Mouse (Mus musculus) embryonic facial prominence, embryonic 11.5 days (tissue): ENCODE results near the gene Ttc23l. TPM values are rescaled to one million over a fixed set of nuclear protein-coding genes. Genes with fewer than 3 reads are reported as not detected.
"Not testable (repeated sequence)": the region's sequence is repeated elsewhere in the genome, so short reads cannot be mapped to it uniquely, and the experiment has no call there.

ENCODE experiments used
- ATAC-seq: fragments of 200-750 bp; cut with Nextera tagmentation; replicated peaks from 2 replicates; pipeline ENCODE4 v1.8.0; 2017; ENCODE audit warnings: low read depth; ENCODE audit not compliant: insufficient number of reproducible peaks, low FRiP score, low TSS enrichment
- DNase-seq: peaks from one replicate; pipeline ENCODE4 v3.0.0-alpha.2; 2015; ENCODE audit warnings: low spot score
- H3K27ac ChIP-seq: fragments of 300-500 bp; sonication (generic); replicated peaks from 2 replicates; pipeline ENCODE4 v1.5.1; 2014; ENCODE audit warnings: mild to moderate bottlenecking, low read depth, low read length, control low read depth
- H3K27me3 ChIP-seq: fragments of 300-500 bp; sonication (generic); 2 replicates; pipeline ENCODE4 v1.6.1; 2014; ENCODE audit warnings: mild to moderate bottlenecking, low read length, moderate library complexity, mixed read lengths; ENCODE audit not compliant: control insufficient read depth, insufficient read depth
- H3K36me3 ChIP-seq: fragments of 300-500 bp; sonication (generic); replicated peaks from 2 replicates; pipeline ENCODE4 v1.6.1; 2014; ENCODE audit warnings: low read depth, mild to moderate bottlenecking, low read length, moderate library complexity, mixed read lengths; ENCODE audit not compliant: control insufficient read depth, insufficient read depth
- H3K4me1 ChIP-seq: fragments of 300-500 bp; sonication (generic); 2 replicates; pipeline ENCODE4 v1.6.1; 2014; ENCODE audit warnings: low read length, mixed read lengths; ENCODE audit not compliant: control insufficient read depth, insufficient read depth
- H3K4me2 ChIP-seq: fragments of 300-500 bp; sonication (generic); 2 replicates; pipeline ENCODE4 v1.6.1; 2014; ENCODE audit warnings: low read depth, mild to moderate bottlenecking, control low read depth, low read length, moderate library complexity
- H3K4me3 ChIP-seq: fragments of 300-500 bp; sonication (generic); 2 replicates; pipeline ENCODE4 v1.5.1; 2014; ENCODE audit warnings: low read depth, low read length, control low read depth
- H3K9ac ChIP-seq: fragments of 300-500 bp; sonication (generic); replicated peaks from 2 replicates; pipeline ENCODE4 v1.6.1; 2014; ENCODE audit warnings: mild to moderate bottlenecking, control low read depth, low read length
- H3K9me3 ChIP-seq: fragments of 300-500 bp; sonication (generic); replicated peaks from 2 replicates; pipeline ENCODE4 v1.6.1; 2016; ENCODE audit warnings: mild to moderate bottlenecking, low read length, inconsistent platforms, mixed read lengths; ENCODE audit not compliant: control insufficient read depth
- WGBS: fragments of 180-500 bp; shearing (Covaris S2); extraction: QIAGEN DNeasy Blood & Tissue Kit; methylation state at CpG from one replicate; pipeline ENCODE4 v1.1.7; 2014; 5-methylcytosine and 5-hydroxymethylcytosine counted together
- polyA plus RNA-seq: library from polyadenylated mRNA; unstranded; fragments of >200 nt; fragmentation: Nextera tagmentation; extraction: Ambion mirVana; gene quantifications from 2 replicates; pipeline ENCODE4 v1.2.1, GENCODE M21; 2014

The Ttc23l gene
- polyA plus RNA-seq, 1 experiment from 2014 or later = not detected

DNA sequence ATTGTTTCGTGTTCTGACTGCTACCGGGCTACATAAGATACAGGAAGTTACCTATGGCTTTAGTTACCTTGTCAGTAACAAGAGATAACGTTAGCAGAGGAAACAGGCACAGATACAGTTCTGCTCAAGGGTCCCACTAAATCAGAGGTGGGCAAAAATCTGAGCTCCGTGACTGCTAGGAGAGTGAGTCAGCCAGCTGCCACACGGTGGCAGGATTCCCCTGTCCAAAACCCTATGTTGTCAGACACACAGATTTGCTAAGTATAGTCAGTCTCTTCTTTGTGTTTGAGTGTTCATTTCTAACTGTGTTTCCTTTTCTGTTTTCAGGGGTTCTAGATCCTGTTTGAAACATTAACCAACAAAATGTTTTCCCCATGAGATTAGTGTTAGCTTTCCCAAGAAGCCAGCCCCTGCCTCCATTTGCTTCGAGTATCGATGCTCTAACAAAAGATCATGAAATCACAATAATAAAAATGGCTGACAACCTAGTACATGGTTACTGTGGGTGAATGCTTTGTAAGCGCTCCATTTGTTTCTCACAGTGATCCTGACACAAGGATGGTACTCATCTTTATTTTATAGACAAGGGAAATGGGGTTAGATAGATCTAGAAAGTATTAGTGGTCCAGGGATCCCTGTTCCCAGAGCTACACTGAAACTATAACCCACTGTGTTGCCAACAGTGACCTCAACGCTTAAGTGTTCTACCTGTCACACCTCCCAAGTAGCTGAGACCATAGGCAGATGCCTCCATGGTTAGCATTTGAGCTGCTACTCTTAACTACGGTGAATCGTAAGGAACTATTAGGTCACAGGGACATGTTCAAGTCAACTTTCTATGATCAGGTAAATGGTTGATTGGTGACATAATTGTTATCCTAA lies 57.4 kb downstream of the Ttc23l start:
- Histone ChIP-seq H3K9me3 (no peaks in the 10 kb centered on the region), H3K4me1 (no peaks in the 10 kb centered on the region), H3K9ac (no peak overlapping the region), H3K27me3 (no peaks in the 10 kb centered on the region), H3K4me3 (no peak overlapping the region), H3K4me2 (no peak overlapping the region), H3K27ac (no peak overlapping the region), H3K36me3 (no peaks in the 10 kb centered on the region)
- ATAC-seq (0 out of 2 replicates have a peak, but pooled peaks have one; percentile 75), DNase-seq (peak; percentile 82)
- 56% methylated on average over 11 of the region's 11 CpGs for WGBS

DNA sequence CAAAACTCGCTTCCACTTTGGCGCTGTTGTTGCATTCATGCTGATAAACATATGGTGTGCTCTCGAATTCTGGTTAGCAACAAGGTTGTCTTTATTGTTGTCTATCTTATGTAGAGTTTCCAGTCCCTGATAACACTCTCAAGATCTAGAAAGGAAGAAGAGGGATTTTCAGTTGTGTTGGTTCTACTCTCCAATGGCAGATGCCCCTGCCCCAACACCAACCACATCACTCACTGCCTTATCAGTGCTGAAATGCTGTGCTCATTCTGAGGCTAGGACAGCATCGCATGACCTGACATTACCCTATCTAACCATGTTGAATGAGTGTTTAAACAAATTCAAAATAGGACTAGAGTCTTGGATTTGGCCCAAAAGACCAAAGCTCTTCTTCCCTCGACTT lies 58.4 kb downstream of the Ttc23l start:
- no peaks in the 10 kb centered on the region for H3K27me3 ChIP-seq
- H3K27ac ChIP-seq = no peak overlapping the region
- H3K9ac ChIP-seq = no peak overlapping the region
- DNase-seq = no peak
- no peak overlapping the region for H3K4me2 ChIP-seq
- no peak for ATAC-seq
- WGBS = 87% methylated on average over 5 of the region's 5 CpGs
- no peaks in the 10 kb centered on the region for H3K4me1 ChIP-seq
- no peak overlapping the region for H3K4me3 ChIP-seq
- H3K9me3 ChIP-seq = no peaks in the 10 kb centered on the region
- H3K36me3 ChIP-seq = no peaks in the 10 kb centered on the region

GRCm38 (mm10) chr15:10499593-10499992 lies 58.9 kb downstream of the Ttc23l start:
- no peak overlapping the region for H3K9ac ChIP-seq
- no peaks in the 10 kb centered on the region for H3K9me3 ChIP-seq
- DNase-seq = no peak
- 75% methylated on average over 5 of the region's 5 CpGs for WGBS
- H3K27ac ChIP-seq = no peak overlapping the region
- no peaks in the 10 kb centered on the region for H3K27me3 ChIP-seq
- no peaks in the 10 kb centered on the region for H3K36me3 ChIP-seq
- no peak for ATAC-seq
- no peak overlapping the region for H3K4me3 ChIP-seq
- no peaks in the 10 kb centered on the region for H3K4me1 ChIP-seq
- H3K4me2 ChIP-seq = no peak overlapping the region

DNA sequence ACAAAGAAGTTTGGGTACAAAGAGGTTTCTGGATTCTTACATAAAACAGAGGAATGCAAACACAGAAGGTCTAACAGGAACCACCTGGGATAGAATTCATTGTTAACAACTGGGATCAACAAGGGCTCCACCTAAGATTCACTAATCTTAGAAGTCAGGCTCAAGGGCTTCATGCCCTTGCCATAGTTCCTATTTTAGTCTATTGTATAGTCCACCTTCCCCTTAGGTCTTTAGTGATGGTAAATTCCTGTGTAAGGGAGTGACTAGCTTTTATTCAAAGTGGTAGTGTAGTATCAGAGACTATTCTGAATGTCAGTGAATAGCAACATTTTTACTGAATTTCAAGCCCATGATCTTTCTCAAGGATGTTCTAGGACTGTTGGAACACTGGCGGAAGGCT lies 61.8 kb downstream of the Ttc23l start:
- not testable (repeated sequence) for H3K27ac ChIP-seq, H3K36me3 ChIP-seq, H3K9ac ChIP-seq, H3K4me2 ChIP-seq, H3K4me3 ChIP-seq, H3K4me1 ChIP-seq, ATAC-seq, DNase-seq, H3K27me3 ChIP-seq, H3K9me3 ChIP-seq
- WGBS = 96% methylated on average over 1 of the region's 1 CpGs

GRCm38 (mm10) chr15:10495944-10496343 lies 62.5 kb downstream of the Ttc23l start:
- Histone ChIP-seq H3K9me3 (no peaks in the 10 kb centered on the region), H3K4me3 (no peak overlapping the region), H3K27me3 (no peaks in the 10 kb centered on the region), H3K27ac (no peak overlapping the region), H3K9ac (no peak overlapping the region), H3K4me1 (no peaks in the 10 kb centered on the region), H3K36me3 (no peaks in the 10 kb centered on the region; the same call in 1 of the 2 replicates), H3K4me2 (no peak overlapping the region)
- DNase-seq = no peak
- no peak for ATAC-seq
- WGBS = 95% methylated on average over 11 of the region's 11 CpGs

- no peak overlapping the region for H3K9ac ChIP-seq
- no peaks in the 10 kb centered on the region for H3K27me3 ChIP-seq
- no peak overlapping the region for H3K4me3 ChIP-seq
- H3K27ac ChIP-seq = no peak overlapping the region
- 0 out of 2 replicates have a peak, but pooled peaks cover 2% of the 10 kb centered on the region for H3K4me1 ChIP-seq
- WGBS = 91% methylated on average over 5 of the region's 5 CpGs
- DNase-seq (no peak), ATAC-seq (no peak)
- no peaks in the 10 kb centered on the region; the same call in 1 of the 2 replicates for H3K36me3 ChIP-seq
- no peak overlapping the region for H3K4me2 ChIP-seq
- no peaks in the 10 kb centered on the region for H3K9me3 ChIP-seq
Measured at GRCm38 (mm10) chr15:10490101-10490500, 68.4 kb downstream of the Ttc23l start.

- ATAC-seq = no peak
- WGBS = 53% methylated on average over 2 of the region's 2 CpGs
- H3K9ac ChIP-seq = no peak overlapping the region
Measured at GRCm38 (mm10) chr15:10487246-10487645, 71.2 kb downstream of the Ttc23l start.

DNA sequence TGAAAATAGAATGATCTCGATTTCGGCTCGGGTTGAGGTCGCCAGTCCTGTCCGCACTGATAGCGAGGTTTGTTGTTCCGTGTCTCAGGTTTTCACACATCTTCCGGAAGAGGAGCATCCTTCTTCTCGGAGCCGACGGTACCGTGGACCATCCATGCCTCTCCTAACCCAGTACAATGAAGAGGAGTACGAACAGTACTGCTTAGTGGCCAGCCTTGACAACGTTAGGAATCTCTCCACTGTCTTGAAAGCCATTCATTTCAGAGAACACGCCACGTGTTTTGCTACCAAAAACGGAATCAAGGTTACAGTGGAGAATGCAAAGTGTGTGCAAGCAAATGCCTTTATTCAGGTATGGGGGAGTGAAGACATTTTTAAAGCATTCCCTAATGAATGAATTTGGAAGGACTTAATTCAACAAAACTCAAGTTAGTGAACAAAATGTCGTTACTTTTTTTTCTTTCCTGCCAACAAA lies 72.1 kb downstream of the Ttc23l start:
- peak overlapping the region; percentile 90 for H3K4me3 ChIP-seq
- H3K36me3 ChIP-seq = no peaks in the 10 kb centered on the region
- peak overlapping the region; percentile 71 for H3K4me2 ChIP-seq
- no peak overlapping the region; the same call in 1 of the 2 replicates for H3K27ac ChIP-seq
- ATAC-seq (peak; percentile 36), DNase-seq (no peak)
- H3K9ac ChIP-seq = peak overlapping the region; percentile 86
- H3K27me3 ChIP-seq = no peaks in the 10 kb centered on the region
- no peaks in the 10 kb centered on the region for H3K9me3 ChIP-seq
- 1% methylated on average over 18 of the region's 18 CpGs for WGBS
- peaks cover 2% of the 10 kb centered on the region; the same call in 1 of the 2 replicates for H3K4me1 ChIP-seq

More at GRCm38 (mm10) chr15:10487246-10487645, 71.2 kb downstream of the Ttc23l start:
- H3K27ac ChIP-seq = no peak overlapping the region
- peaks cover 2% of the 10 kb centered on the region; the same call in 1 of the 2 replicates for H3K4me1 ChIP-seq
- peak; percentile 14 for DNase-seq
- peak overlapping the region; percentile 33 for H3K4me2 ChIP-seq
- H3K4me3 ChIP-seq = peak overlapping the region; percentile 8; the same call in 1 of the 2 replicates
- no peaks in the 10 kb centered on the region; the same call in 1 of the 2 replicates for H3K36me3 ChIP-seq
- no peaks in the 10 kb centered on the region for H3K9me3 ChIP-seq
- H3K27me3 ChIP-seq = no peaks in the 10 kb centered on the region
